Mouse (Mus musculus): ENCODE results near the gene Iqcf6.

DNA sequence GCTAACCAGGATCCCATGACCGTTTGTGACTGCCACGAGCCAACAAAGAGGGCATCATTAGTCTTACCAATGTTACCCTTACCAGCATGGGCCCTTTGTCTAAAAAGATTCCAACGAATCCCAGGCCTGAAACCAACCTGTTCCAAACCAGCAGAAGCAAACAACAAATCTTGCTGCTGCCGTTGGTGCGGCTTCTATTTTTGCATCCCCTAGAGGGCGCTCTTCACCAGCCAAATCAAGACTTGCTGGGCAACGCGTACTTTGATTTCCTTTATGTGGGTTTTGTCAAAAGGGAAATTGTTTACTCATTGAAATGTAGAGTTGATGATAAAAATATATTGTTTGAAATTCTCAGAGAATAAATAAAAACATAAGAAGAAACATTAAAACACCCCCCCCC is 25.8 kb upstream of the Iqcf6 start:
- no peak for TF ChIP-seq TAL1 (IDR thresholded peaks at IDR 0.05; ENCODE audit: low read length)
- no peak for TF ChIP-seq GATA1 (IDR thresholded peaks at IDR 0.05; ENCODE audit: low read length)

Measured in erythroblast, embryonic 14.5 days (primary cell).